8 mouse cellular contexts compared by ENCODE assay signal in the genomic region with DNA sequence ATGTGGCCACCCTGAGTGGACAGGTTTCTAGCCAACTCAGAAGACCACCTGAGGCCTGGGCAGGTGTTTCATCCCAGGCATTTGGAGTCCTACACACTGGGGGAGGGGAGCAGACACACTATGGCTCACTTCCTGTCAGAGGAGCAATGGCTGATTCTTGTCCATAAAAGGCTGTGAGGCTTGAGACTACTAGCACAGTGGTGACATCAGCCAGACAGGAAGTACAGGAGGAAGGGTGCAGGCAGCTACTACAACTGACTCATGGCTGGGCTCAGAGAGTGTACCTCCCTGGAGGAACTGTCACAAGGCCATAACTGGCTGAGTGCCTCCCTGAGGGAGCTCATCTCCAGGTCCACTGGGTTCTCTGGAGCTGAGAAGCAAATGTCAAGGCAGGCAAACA. TPM values are rescaled to one million over a fixed set of nuclear protein-coding genes. Genes with fewer than 3 reads are reported as not detected.
DNase-seq lines count a peak whose midpoint lies in the region.

No protein-coding gene starts in this region.

- H3K27me3 ChIP-seq in splenic B cell, adult 2 months (ENCODE audit: control insufficient read depth, insufficient read depth, low read length, poor library complexity, severe bottlenecking): no peaks in the 10 kb centered on the region

- peak; percentile 64 for DNase-seq in cerebellum, adult 11-12 months
- no peak for DNase-seq in cerebellum, adult 11 months
- peak; percentile 76 for DNase-seq in urinary bladder, postnatal 14 days (ENCODE audit: low spot score)
- no peak for DNase-seq in urinary bladder, adult 2 months (ENCODE audit: low spot score)
- peak; percentile 99 for DNase-seq in heart, adult 11 months
- DNase-seq in kidney, adult 11 months: peak; percentile 84
- DNase-seq in lung, adult 18-20 months: peak; percentile 86 to 90
- DNase-seq in splenic B cell, adult 2 months (ENCODE audit: low read depth, low spot score): peak; percentile 87

- H3K36me3 ChIP-seq in splenic B cell, adult 2 months (ENCODE audit: control insufficient read depth, insufficient read depth, low read length, poor library complexity, severe bottlenecking): peaks cover 11% of the 10 kb centered on the region

RNA-seq across cellular contexts. Expression of gene Myh9, which starts 41.5 kb away (rescaled TPM):
- 95.0 and 151 TPM in 2 replicates for polyA plus RNA-seq in urinary bladder, adult 2 months (2012; rRNA removed)

RNA-seq across cellular contexts. Expression of gene Apol8, which starts 43.7 kb away (rescaled TPM):
- 0.29 and 0.72 TPM in 2 replicates for polyA plus RNA-seq in urinary bladder, adult 2 months (2012; rRNA removed)

Comparison
In these comparisons a context has a peak if more than half of its experiments do, and no peak if none do; other contexts are left out.
1. DNase-seq: peak in cerebellum, adult 11-12 months (single experiment), urinary bladder, postnatal 14 days (single experiment), heart, adult 11 months (single experiment), kidney, adult 11 months (single experiment), lung, adult 18-20 months (2 of 2) and splenic B cell, adult 2 months (single experiment); none in cerebellum, adult 11 months (single experiment) and urinary bladder, adult 2 months (single experiment).